Mouse (Mus musculus) adrenal gland, adult 8-10 months (tissue): ENCODE measurements at regions not wholly inside any gene's neighbourhood (a gene's known extent, or its start where the extent isn't known, plus 50 kb on each side); places are given as distances from the start of the nearest gene placed in this dataset.
A peak's percentile ranks its signal among the peaks of the same experiment; 100 is the strongest.

Experiments
- DNase-seq: peaks from one replicate; pipeline ENCODE4 v3.0.0; 2022

DNA sequence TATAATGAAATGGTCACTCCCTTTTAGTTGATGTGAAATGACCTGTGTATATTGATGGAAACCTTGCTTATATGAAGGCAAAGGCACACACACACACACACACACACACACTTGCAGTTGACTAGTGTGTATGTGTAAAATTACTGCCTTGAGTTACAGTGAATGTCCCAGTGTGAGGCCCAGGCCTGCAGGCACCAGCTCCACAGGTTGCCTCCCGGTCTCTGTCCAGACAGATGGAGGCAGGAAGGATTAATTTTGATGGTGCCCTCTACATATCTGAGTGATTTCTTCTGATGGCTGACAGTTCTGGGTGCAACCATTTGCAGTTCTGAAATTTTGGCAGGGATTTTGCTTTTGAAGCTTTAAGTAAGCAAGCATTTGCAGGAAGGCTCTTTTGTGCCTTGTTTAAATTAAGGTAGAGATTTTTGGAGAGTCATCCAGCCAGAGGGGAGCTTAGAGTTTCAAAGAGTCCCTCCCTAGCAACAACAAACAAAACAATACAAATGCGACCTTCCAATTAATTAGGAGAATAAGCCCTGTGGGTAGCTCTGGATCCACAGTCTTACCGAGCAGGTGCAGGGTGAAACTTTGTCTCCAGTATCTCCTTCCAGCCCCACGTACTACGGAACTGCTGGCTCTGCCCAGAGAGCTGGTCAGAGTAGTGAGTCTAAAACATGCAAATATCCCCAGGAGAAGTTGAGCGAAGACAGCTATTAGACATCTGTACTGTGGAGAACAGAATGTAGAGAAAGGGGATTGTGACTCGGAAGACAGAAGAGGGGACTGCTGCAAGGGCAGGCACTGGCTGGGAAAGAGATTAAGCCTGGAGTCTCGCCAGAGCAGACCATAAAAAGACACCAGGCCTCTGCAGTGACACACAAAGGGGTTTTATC is 87.5 kb upstream of the Tut7 start:
- no peak for DNase-seq

DNA sequence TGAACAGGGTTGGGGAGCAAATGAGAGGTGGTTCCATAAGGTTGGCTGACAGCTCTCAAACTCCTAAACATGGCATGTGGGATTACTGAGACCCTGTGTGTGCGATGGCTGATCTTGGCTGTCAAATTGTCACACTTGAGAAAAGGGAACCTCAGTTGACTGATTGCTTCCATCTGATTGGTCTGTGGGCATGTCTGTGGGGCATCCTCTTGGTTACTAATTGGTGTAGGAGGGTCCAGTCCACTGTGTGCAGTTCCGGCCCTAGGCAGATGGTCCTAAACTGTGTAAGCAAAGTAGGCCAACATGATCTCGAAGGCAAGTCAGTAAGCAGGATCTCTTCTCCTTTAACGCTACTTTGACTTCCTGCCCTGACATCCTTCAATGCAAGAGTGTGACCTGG is 86.5 kb upstream of the Tut7 start:
- no peak for DNase-seq

DNA sequence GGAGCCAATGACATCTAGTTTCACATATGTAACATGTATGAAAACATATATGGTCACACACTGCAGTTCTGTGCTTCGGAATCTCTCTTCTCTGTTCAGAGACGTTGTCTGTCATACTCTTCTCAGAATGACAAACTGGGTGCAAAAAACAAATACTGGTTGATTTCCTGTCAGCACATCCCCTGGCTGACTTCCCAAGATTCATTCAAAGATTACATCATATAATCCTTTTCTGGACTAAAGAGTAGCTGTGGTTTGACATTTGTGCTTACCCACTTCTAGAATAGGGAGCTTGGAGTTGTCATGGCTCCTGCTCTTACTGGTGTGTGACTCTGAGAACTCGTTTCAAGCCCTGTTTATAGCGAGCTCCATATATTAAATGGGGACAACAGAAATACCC is 85.8 kb upstream of the Tut7 start:
- DNase-seq: no peak

DNA sequence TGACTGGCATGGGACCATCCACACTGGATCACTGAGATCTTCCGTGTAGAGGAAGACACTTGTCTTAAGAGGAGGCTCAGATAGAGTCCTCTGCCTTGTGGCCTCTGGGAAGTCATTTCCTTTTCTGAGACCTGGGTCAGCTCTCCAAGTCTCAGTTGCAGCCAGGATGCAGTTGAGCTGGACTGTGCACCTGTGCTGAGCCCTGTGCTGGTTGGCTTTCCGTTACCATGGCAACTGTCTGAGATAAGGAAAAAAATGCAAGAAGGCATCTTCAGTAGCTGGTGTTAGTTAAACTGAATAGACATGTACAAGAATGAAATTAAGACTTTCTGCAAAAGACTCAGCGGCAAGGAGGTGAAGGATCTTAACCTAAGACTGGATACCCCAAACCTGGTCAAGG is 82.5 kb upstream of the Tut7 start:
- DNase-seq: no peak

DNA sequence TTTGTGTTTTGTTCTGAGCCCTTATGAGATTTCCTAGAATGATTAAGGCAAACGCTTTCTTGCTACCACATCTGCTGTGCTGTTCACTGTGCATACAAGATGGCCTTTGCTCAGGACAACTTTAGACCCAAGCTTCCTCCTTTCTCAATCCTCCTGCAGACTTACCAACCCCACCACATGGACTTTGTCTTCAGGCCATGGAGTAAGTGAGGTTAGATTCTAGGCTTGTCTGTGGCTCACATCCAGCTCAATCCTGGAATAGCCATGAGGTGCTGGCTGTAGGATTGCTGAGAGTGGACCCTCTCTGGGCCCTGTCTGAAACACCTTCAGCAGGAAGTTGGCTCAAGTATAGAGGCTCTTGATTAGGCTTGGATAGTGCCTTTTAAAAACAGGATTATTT is 81.5 kb upstream of the Tut7 start:
- DNase-seq: no peak

DNA sequence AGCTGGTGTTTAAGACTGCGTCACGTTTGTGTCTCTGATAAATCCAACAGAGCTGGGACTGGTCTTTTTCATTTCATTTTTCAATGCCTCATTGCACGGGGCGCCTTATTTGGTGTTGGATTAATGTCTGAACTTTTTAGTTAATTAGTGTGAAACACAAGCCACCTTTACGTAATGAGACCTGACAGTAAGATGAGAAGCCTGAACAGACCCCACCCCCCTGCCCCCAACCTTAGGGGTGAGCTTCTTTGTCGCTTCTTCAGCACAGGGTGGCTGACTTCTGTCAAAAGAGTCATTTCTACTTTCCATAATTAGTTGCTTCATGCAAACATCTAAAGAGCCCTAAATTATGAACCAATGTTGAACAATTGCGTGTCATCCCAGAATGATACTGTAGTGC is 76.6 kb upstream of the Tut7 start:
- no peak for DNase-seq

DNA sequence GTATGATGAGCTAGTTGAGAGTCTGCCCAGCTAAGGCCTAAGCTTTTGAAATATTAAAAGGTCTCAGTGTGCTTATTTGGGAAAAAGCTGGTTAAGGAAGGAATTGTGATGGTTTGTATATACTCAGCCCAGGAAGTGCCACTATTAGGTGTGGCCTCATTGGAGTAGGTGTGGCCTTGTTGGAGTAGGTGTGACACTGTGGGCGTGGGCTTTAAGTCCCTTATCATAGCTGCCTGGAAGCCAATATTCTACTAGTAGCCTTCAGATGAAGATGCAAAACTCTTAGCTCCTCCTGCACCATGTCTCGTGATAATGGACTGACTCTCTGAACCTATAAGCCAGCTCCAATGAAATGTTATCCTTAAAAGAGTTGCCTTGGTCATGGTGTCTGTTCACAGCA is 72.8 kb upstream of the Tut7 start:
- DNase-seq: no peak

DNA sequence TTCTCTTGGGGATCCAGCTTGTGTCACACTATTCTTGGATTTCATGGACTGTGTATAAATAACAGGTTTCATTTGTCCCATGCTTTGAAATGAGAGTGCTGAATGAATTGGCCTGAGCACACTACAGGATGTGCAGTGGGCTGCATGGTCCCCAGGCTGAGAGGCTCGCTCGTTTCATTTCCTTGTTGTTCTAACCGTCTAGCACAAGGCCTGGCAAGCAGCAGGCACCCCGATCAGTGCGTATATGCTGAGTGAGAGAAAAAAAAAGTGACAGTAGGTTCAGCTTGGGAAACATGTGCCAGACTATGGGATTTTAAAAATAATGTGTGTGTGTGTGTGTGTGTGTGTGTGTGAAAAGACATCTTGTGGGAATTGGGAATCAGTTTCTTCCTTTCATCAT is 71.1 kb upstream of the Tut7 start:
- DNase-seq: no peak

DNA sequence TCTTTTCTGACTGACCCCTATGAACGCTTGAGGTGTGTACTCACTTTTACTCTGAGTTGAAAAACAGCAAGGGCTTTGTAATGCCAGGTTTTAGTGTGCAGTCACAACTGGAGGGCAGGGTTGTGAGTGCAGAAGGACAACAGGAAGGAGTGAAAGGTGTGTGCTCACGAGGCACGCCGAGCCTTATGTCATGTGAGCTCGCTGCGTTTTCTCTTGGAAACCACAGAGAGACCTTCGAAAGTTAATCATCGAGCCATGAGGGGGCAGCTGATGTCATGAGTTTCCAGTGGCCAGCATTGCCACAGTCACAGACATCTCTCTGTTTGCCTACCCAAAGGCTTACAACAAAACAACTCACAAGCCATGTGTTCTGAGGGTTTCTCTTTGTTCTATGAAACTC is 70.0 kb upstream of the Tut7 start:
- DNase-seq: peak; percentile 69

DNA sequence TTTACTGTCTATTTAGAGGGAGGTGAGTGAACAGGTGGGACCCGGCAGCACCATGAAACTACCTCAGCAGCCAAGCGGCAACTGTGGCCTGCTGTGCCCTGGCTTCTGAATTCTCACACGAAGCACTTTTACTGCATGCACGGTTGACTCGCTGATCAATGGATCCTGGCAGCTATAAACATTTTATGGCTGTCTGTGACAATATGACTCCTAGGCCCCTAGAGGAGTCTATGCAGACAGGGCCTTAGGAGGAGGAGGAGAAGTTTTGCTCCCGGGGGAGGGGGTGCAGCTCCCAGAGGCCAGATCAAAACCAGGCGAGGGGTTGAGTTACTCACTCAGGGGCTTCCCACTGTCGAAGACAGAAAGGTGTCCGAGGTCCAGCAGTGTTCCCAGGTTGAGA is 69.4 kb upstream of the Tut7 start:
- no peak for DNase-seq

DNA sequence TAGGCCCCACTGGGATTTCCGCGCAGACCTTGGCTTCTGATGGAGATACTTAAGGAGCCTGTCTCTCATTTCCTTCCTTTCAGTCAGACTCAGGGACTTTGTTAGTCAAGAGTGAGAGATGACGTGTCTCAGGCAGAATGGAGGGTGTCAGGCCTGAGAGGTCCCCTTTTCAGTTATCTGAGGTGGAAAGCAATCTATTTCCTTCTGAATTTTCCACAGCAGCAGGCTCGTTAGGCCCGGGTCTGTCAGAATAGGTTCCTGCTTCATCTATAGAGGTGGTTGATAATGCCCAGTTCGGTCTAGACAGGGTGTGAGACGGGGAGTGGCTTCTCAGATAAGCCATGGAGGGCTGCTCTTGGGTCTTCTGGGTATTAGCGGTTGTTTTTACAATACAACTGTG is 68.8 kb upstream of the Tut7 start:
- no peak for DNase-seq

DNA sequence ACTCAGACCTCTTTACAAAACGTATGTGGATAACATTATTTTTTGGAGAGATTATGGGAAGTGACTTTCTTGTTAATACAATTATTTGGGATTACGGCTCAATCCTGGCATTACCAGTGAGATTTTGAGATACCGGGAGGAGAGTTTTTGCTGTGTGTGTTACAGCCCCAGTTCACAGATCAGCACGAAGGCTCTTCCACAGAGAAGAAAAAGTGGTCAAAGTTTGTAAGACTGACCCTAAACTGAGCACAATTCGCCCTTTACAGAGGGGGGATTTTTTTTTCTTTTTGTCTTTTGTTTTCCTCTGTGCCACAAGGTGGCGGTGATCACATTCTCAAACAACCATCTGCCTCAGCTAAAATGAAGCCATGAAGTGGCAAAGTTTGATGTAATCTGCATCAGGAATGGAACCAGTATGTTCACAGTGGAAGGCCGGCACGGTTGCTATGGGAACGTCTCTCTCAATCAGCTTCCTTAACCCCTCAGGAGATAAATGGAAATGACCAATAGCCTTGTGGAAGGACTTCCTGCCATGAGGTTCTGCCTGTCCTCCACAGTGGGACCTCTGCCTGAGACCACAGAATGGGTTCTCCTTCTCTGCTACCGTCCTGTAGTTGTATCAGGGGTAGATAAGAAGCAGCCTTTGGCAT is 66.6 kb upstream of the Tut7 start:
- peak; percentile 47 for DNase-seq

DNA sequence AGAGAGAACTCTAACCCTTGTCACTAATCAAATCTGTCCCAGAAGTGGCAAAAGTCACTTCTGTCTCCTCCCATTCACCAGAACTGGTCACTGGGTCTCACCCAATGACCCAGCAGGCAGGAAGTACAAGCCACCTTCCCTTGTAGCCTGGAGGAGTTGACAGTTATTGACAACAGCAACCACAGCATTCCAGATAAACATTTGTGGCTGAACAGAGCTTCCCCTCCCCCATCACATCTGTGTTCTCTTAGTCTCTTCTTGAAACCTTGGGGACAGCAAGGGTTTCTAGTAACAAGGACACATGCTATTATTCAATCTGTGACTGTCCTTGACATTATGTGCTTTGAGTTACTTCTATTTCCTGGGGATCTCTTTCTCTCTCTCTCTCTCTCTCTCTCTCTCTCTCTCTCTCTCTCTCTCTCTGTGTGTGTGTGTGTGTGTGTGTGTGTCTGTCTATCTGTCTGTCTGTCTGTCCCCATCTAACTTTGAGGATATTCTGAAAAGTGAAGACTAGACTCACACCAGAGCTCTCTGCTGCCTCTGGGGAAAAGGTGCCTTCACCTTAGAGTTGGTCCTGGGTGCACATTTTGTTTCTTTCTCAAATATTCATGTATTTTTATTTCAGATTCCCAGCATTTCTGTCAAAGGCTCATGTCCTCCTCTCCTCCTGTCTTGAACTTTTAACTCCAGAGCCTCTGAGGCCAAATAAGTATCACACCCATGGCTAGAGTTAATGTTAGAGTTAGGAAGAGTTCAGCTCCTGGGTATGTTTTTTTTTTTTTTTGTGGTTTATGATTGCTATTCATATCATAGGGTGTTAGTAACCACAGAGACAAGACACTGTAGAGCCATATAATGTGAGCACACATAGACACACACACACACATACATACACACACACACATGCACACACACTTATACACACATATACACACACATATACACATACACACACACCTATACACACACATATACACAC is 65.4 kb upstream of the Tut7 start:
- peak; percentile 56 for DNase-seq

DNA sequence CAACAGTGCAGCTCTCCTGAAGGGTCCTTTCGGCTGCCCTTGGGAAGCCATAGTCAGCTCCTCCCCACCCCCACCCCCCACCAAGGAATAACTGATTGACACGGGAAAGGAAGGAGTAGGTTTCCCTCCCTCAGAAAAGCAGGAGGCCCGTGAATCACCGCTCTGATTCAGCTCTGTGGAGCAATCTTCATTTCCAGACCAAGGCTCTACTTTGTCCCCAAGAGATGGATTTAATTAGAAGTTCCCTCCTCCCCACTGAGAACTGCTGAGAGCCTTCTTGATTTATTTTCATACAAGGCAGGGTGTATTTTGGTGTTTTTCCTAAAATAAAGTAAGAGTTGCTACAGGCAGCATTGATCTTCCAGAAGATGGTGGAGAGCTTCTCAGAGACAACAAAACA is 64.4 kb upstream of the Tut7 start:
- DNase-seq: peak; percentile 62

DNA sequence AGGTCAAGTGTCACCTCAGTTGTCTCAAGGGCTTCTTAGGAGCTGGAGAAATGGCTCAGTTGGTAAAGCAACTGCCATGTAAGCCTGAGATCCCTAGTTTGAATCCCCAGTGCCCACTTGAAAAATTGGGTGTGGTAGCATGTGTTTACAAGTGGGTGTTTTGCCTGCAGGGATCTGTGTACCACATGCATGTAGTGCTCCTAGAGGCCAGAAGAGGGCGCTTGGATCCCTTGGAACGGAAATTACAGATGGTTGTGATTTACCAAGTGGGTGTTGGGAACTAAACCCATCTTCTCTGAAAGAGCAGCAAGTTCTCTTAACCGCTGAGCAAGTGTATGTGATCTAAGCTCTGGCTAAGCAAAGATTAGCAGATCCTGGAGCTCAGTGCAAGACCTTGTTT is 63.6 kb upstream of the Tut7 start:
- DNase-seq: no peak

DNA sequence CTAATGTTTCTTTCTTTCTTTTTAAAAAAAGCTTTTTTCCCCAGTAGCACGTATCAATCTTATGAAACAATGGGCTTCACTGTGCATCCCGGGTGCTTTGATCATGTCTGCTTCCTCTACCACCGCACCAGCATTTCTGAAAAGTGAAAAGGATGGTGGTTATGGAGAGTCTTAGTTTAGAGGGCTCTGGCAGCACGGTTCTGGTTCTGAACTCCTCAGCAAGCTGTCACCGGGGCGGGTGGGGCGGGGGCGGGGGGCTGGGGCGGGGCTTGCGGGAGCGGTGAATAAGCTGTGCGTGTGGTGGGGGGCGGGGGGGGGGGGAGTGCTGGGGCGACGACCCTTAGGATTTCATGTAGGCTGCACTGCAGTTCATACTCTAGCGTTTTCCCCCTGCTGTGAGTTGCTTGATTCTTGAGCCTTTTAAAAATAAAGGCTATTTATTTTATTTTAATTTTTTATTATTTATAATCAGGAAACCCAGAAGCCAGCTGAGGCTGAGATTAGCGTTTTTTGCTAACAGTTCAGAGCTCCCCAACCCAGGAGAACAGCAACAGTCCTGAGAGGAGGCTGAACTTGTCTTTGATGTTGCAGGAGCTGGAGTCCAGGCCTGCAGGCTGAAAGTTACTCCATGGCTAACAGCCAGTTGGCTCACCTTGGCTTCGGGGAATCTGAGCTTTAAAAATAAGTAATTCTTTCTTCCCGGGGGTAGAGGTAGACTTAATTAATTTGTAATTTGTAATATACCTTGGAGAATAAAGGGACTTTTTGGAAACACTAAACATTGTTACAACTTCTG is 59.2 kb upstream of the Tut7 start:
- DNase-seq: peak; percentile 52

DNA sequence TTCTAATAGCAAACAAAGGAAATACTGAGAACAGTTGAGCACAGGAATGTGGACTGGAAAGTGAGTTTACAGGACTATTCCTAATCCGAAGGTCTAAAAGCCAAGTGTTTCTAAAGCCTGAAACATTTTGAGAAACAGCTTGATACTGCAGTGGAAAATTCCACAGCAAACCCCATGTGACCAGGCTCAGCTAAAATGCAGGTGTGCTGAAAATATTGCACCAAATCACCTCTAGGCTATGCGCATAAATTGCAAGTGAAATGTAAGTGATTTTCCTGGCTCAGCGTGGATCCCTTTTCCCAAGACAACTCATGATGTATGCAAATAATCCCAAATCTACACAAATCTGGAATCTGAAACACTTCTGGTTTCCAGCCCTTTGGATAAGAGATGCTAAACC is 57.1 kb upstream of the Tut7 start:
- DNase-seq: no peak

DNA sequence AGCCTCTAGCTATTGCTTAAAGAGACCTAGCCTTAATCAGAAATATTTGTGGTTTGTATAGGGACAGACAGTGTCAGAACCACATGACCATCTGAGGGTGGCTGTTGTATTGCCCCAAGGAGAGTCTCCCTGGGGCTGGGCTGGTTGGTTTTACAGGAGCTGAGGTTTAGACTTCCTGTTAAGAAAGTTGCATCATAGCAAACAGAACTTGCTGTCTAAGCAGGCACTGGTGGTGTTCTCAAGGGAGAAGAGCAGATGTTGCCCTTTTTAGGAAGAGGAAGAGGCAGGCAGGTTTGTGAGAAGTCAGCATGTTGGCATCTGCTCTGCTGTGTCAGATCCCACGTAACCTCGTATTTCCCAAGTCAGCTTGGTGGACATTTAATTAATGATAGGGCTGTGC is 52.7 kb upstream of the Tut7 start:
- no peak for DNase-seq

DNA sequence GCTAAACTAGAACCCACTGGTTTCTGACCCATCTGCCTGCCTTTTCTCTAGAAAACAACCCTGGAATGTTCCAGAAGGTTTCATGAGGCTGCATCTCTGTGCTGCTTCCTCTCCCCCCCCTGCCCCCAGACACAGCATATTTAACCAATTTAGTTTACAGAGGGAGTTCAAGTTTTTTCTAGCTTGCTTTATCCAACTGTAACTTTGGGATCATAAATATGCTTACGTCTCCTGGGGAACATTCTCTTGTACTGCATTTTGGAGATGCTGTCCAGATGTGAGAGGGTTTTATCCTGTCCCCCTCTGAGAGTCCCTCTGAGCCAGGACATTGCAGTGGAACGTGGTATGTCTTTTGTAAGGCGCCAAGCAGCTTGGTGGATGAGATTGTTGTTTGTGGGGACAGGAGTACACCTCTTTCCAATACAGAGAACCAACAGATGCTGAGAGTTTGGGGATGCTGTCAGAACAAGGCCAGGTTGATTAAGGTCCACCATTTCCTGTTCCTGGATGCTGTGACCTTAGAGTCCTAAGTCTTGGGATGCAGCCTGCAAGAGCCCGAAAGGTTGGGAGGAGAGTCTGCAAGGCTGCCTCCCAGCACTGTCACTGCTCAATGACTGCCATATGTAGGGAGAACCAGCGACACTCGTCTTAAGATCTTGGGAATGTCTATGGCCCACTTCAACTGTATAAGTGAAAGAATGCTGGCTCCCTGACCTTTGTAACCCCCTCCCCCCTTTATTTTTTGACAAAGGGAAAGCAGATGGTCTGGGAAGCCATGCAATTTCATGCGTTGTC is 51.4 kb upstream of the Tut7 start:
- DNase-seq: no peak
